Mouse (Mus musculus): ENCODE data around the gene Lrrc8b. TPM values are rescaled to one million over a fixed set of nuclear protein-coding genes. Genes with fewer than 3 reads are reported as not detected.

The Lrrc8b gene
- polyA plus RNA-seq, 1 experiment from 2014 or later = 18.5 TPM

- Histone ChIP-seq H3K27ac (ENCODE audit: low read length) (no peak overlapping the region), H3K4me1 (ENCODE audit: control insufficient read depth, insufficient read depth, low read length) (no peaks in the 10 kb centered on the region), H3K4me2 (ENCODE audit: low read length) (no peak overlapping the region), H3K9ac (ENCODE audit: low read depth, low read length) (no peak overlapping the region), H3K4me3 (ENCODE audit: low read depth, low read length) (no peak overlapping the region), H3K36me3 (ENCODE audit: control insufficient read depth, insufficient read depth, low read length) (no peaks in the 10 kb centered on the region), H3K27me3 (ENCODE audit: control insufficient read depth, insufficient read depth, low read depth, low read length) (no peaks in the 10 kb centered on the region), H3K9me3 (replicated peaks; ENCODE audit: control insufficient read depth, low read length, poor library complexity, severe bottlenecking) (no peaks in the 10 kb centered on the region)
- ATAC-seq = no peak
- WGBS = 95% methylated on average over 8 of the region's 8 CpGs
These were observed 50.0 kb downstream of the Lrrc8b start for GRCm38 (mm10) chr5:105465550-105465949.

GRCm38 (mm10) chr5:105466471-105466902 is 50.9 kb downstream of the Lrrc8b start:
- Histone ChIP-seq H3K27ac (ENCODE audit: low read length) (no peak overlapping the region), H3K4me2 (ENCODE audit: low read length) (no peak overlapping the region), H3K4me1 (ENCODE audit: control insufficient read depth, insufficient read depth, low read length) (no peaks in the 10 kb centered on the region), H3K4me3 (ENCODE audit: low read depth, low read length) (no peak overlapping the region), H3K27me3 (ENCODE audit: control insufficient read depth, insufficient read depth, low read depth, low read length) (no peaks in the 10 kb centered on the region), H3K9me3 (replicated peaks; ENCODE audit: control insufficient read depth, low read length, poor library complexity, severe bottlenecking) (no peaks in the 10 kb centered on the region), H3K36me3 (ENCODE audit: control insufficient read depth, insufficient read depth, low read length) (no peaks in the 10 kb centered on the region), H3K9ac (ENCODE audit: low read depth, low read length) (no peak overlapping the region)
- ATAC-seq = no peak
- 85% methylated on average over 7 of the region's 7 CpGs for WGBS

- no peak for ATAC-seq
- 50% methylated on average over 10 of the region's 10 CpGs for WGBS
- Histone ChIP-seq H3K4me1 (ENCODE audit: control insufficient read depth, insufficient read depth, low read length) (no peaks in the 10 kb centered on the region), H3K4me2 (ENCODE audit: low read length) (no peak overlapping the region), H3K27me3 (ENCODE audit: control insufficient read depth, insufficient read depth, low read depth, low read length) (no peaks in the 10 kb centered on the region), H3K27ac (ENCODE audit: low read length) (0 out of 2 replicates have a peak overlapping the region, but pooled peaks have one; percentile 5), H3K4me3 (ENCODE audit: low read depth, low read length) (no peak overlapping the region), H3K36me3 (ENCODE audit: control insufficient read depth, insufficient read depth, low read length) (no peaks in the 10 kb centered on the region), H3K9ac (ENCODE audit: low read depth, low read length) (no peak overlapping the region), H3K9me3 (replicated peaks; ENCODE audit: control insufficient read depth, low read length, poor library complexity, severe bottlenecking) (no peaks in the 10 kb centered on the region)
These were observed 51.7 kb downstream of the Lrrc8b start for GRCm38 (mm10) chr5:105467271-105467670.

- ATAC-seq = no peak
- no peaks in the 10 kb centered on the region for H3K27me3 ChIP-seq (ENCODE audit: control insufficient read depth, insufficient read depth, low read depth, low read length)
- no peak overlapping the region for H3K9ac ChIP-seq (ENCODE audit: low read depth, low read length)
- H3K36me3 ChIP-seq (ENCODE audit: control insufficient read depth, insufficient read depth, low read length) = no peaks in the 10 kb centered on the region
- H3K4me1 ChIP-seq (ENCODE audit: control insufficient read depth, insufficient read depth, low read length) = no peaks in the 10 kb centered on the region
- H3K4me3 ChIP-seq (ENCODE audit: low read depth, low read length) = no peak overlapping the region
- no peak overlapping the region for H3K27ac ChIP-seq (ENCODE audit: low read length)
- no peaks in the 10 kb centered on the region for H3K9me3 ChIP-seq (replicated peaks; ENCODE audit: control insufficient read depth, low read length, poor library complexity, severe bottlenecking)
- H3K4me2 ChIP-seq (ENCODE audit: low read length) = no peak overlapping the region
- WGBS = 71% methylated on average over 5 of the region's 5 CpGs
These were observed 57.6 kb downstream of the Lrrc8b start for GRCm38 (mm10) chr5:105472983-105473705.

- Histone ChIP-seq H3K4me1 (ENCODE audit: control insufficient read depth, insufficient read depth, low read length) (no peaks in the 10 kb centered on the region), H3K4me3 (ENCODE audit: low read depth, low read length) (no peak overlapping the region), H3K27me3 (ENCODE audit: control insufficient read depth, insufficient read depth, low read depth, low read length) (no peaks in the 10 kb centered on the region), H3K27ac (ENCODE audit: low read length) (no peak overlapping the region), H3K36me3 (ENCODE audit: control insufficient read depth, insufficient read depth, low read length) (peaks cover 25% of the 10 kb centered on the region), H3K9me3 (replicated peaks; ENCODE audit: control insufficient read depth, low read length, poor library complexity, severe bottlenecking) (no peaks in the 10 kb centered on the region), H3K9ac (ENCODE audit: low read depth, low read length) (no peak overlapping the region), H3K4me2 (ENCODE audit: low read length) (no peak overlapping the region)
- 92% methylated on average over 9 of the region's 9 CpGs for WGBS
- ATAC-seq = no peak
These were observed 62.0 kb downstream of the Lrrc8b start for GRCm38 (mm10) chr5:105477527-105477926.

GRCm38 (mm10) chr5:105479673-105480072 is 64.1 kb downstream of the Lrrc8b start:
- Histone ChIP-seq H3K9ac (ENCODE audit: low read depth, low read length) (no peak overlapping the region), H3K27ac (ENCODE audit: low read length) (no peak overlapping the region), H3K27me3 (ENCODE audit: control insufficient read depth, insufficient read depth, low read depth, low read length) (no peaks in the 10 kb centered on the region), H3K4me2 (ENCODE audit: low read length) (no peak overlapping the region), H3K4me3 (ENCODE audit: low read depth, low read length) (no peak overlapping the region), H3K36me3 (ENCODE audit: control insufficient read depth, insufficient read depth, low read length) (peaks cover 25% of the 10 kb centered on the region), H3K9me3 (replicated peaks; ENCODE audit: control insufficient read depth, low read length, poor library complexity, severe bottlenecking) (no peaks in the 10 kb centered on the region), H3K4me1 (ENCODE audit: control insufficient read depth, insufficient read depth, low read length) (no peaks in the 10 kb centered on the region)
- no peak for ATAC-seq
- WGBS = 92% methylated on average over 13 of the region's 13 CpGs

GRCm38 (mm10) chr5:105480561-105480960 is 65.0 kb downstream of the Lrrc8b start:
- Histone ChIP-seq H3K27me3 (ENCODE audit: control insufficient read depth, insufficient read depth, low read depth, low read length) (no peaks in the 10 kb centered on the region), H3K9me3 (replicated peaks; ENCODE audit: control insufficient read depth, low read length, poor library complexity, severe bottlenecking) (no peaks in the 10 kb centered on the region), H3K9ac (ENCODE audit: low read depth, low read length) (no peak overlapping the region), H3K4me3 (ENCODE audit: low read depth, low read length) (no peak overlapping the region), H3K4me1 (ENCODE audit: control insufficient read depth, insufficient read depth, low read length) (no peaks in the 10 kb centered on the region), H3K4me2 (ENCODE audit: low read length) (no peak overlapping the region), H3K27ac (ENCODE audit: low read length) (no peak overlapping the region), H3K36me3 (ENCODE audit: control insufficient read depth, insufficient read depth, low read length) (peaks cover 25% of the 10 kb centered on the region)
- ATAC-seq = no peak
- 97% methylated on average over 17 of the region's 17 CpGs for WGBS

- H3K4me3 ChIP-seq (ENCODE audit: low read depth, low read length) = no peak overlapping the region
- H3K27ac ChIP-seq (ENCODE audit: low read length) = no peak overlapping the region
- 91% methylated on average over 2 of the region's 2 CpGs for WGBS
- H3K4me1 ChIP-seq (ENCODE audit: control insufficient read depth, insufficient read depth, low read length) = no peaks in the 10 kb centered on the region
- no peak overlapping the region for H3K4me2 ChIP-seq (ENCODE audit: low read length)
- peaks cover 25% of the 10 kb centered on the region for H3K36me3 ChIP-seq (ENCODE audit: control insufficient read depth, insufficient read depth, low read length)
- H3K9ac ChIP-seq (ENCODE audit: low read depth, low read length) = no peak overlapping the region
- ATAC-seq = no peak
- no peaks in the 10 kb centered on the region for H3K27me3 ChIP-seq (ENCODE audit: control insufficient read depth, insufficient read depth, low read depth, low read length)
- no peaks in the 10 kb centered on the region for H3K9me3 ChIP-seq (replicated peaks; ENCODE audit: control insufficient read depth, low read length, poor library complexity, severe bottlenecking)
These were observed 68.1 kb downstream of the Lrrc8b start for GRCm38 (mm10) chr5:105483632-105484031.

- H3K9ac ChIP-seq (ENCODE audit: low read depth, low read length) = no peak overlapping the region
- no peaks in the 10 kb centered on the region for H3K9me3 ChIP-seq (replicated peaks; ENCODE audit: control insufficient read depth, low read length, poor library complexity, severe bottlenecking)
- ATAC-seq = no peak
- WGBS = 90% methylated on average over 6 of the region's 6 CpGs
- H3K4me3 ChIP-seq (ENCODE audit: low read depth, low read length) = no peak overlapping the region
- no peak overlapping the region for H3K4me2 ChIP-seq (ENCODE audit: low read length)
- no peak overlapping the region for H3K27ac ChIP-seq (ENCODE audit: low read length)
- H3K27me3 ChIP-seq (ENCODE audit: control insufficient read depth, insufficient read depth, low read depth, low read length) = no peaks in the 10 kb centered on the region
- H3K4me1 ChIP-seq (ENCODE audit: control insufficient read depth, insufficient read depth, low read length) = no peaks in the 10 kb centered on the region
- H3K36me3 ChIP-seq (ENCODE audit: control insufficient read depth, insufficient read depth, low read length) = peaks cover 25% of the 10 kb centered on the region
These were observed 68.7 kb downstream of the Lrrc8b start for GRCm38 (mm10) chr5:105484247-105484646.
